Mouse (Mus musculus): Measurements from ENCODE around the gene Ccdc54. TPM values are rescaled to one million over a fixed set of nuclear protein-coding genes. Genes with fewer than 3 reads are reported as not detected.

The Ccdc54 gene
- not detected in 2 replicates for polyA plus RNA-seq (2014; fragmentation: Nextera tagmentation; extraction: Ambion mirVana)

- Histone ChIP-seq H3K27ac (ENCODE audit: low read depth, low read length) (no peak within 1 kb of the TSS), H3K9me3 (ENCODE audit: control insufficient read depth, low read length) (no peaks in the 10 kb centered on the region), H3K36me3 (ENCODE audit: control insufficient read depth, insufficient read depth, low read length) (no peaks in the 10 kb centered on the region), H3K27me3 (ENCODE audit: control insufficient read depth, insufficient read depth, low read length) (no peaks in the 10 kb centered on the region), H3K4me1 (replicated peaks; ENCODE audit: control insufficient read depth, insufficient read depth, low read length) (no peaks in the 10 kb centered on the region), H3K4me2 (replicated peaks; ENCODE audit: low read depth, low read length) (no peak within 1 kb of the TSS), H3K4me3 (ENCODE audit: low read depth, low read length) (no peak within 1 kb of the TSS), H3K9ac (ENCODE audit: low read depth, low read length) (no peak within 1 kb of the TSS)
- ATAC-seq (ENCODE audit: low FRiP score) (no peak), DNase-seq (ENCODE audit: low spot score) (no peak)
These were observed at the start of gene Ccdc54 for GRCm38 (mm10) chr16:50591054-50591453. TSS of gene Ccdc54 (minus strand) at chr16:50591154.

DNA sequence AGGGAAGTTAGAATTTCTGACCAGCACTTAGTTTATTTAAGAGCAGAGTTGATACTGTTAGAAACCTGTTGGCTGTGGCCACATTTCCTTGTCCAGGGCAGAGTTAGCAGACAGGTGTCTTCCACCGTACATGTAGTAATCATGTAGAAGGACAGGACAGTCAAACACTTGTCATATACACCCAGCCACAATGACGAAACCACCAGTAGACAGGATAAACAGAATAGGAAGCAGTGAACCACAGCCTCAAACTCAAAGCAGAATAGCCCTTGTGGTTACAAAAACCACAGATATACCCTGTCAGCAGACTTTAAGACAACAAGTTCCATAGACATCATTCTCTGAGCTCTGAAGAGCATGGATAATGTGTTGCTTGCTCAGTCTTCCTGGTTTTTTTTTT lies 41.6 kb upstream of the Ccdc54 start:
- WGBS, result 83% methylated on average over 2 of the region's 2 CpGs

DNA sequence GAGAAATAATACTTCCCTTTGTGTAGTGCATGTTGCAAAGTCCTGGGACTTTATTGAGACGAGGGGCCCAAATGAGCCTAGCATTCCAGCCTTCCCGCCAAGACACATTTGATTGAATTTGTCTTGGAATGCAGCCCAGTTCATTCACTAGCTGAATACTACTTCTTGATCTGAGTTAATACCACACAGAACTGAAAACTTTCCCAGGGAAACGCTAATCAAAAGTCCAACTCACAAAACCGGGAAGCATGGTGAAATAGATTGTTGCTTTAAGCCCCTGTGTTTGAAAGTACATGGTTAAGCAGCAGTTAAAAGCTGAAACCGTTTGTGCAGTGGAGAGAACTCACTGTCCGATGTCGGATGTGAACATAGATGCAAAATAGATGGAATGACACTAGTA lies 24.6 kb upstream of the Ccdc54 start:
- H3K27ac ChIP-seq (ENCODE audit: low read depth, low read length), result no peak overlapping the region
- ATAC-seq (ENCODE audit: low FRiP score), result no peak
- H3K9ac ChIP-seq (ENCODE audit: low read depth, low read length), result no peak overlapping the region
- no peaks in the 10 kb centered on the region for H3K27me3 ChIP-seq (ENCODE audit: control insufficient read depth, insufficient read depth, low read length)
- H3K4me3 ChIP-seq (ENCODE audit: low read depth, low read length), result no peak overlapping the region
- H3K4me2 ChIP-seq (replicated peaks; ENCODE audit: low read depth, low read length), result no peak overlapping the region
- no peaks in the 10 kb centered on the region for H3K36me3 ChIP-seq (ENCODE audit: control insufficient read depth, insufficient read depth, low read length)
- H3K4me1 ChIP-seq (replicated peaks; ENCODE audit: control insufficient read depth, insufficient read depth, low read length), result no peaks in the 10 kb centered on the region
- WGBS, result 71% methylated on average over 7 of the region's 7 CpGs
- no peak for DNase-seq (ENCODE audit: low spot score)
- no peaks in the 10 kb centered on the region for H3K9me3 ChIP-seq (ENCODE audit: control insufficient read depth, low read length)

More for the DNA sequence above, 41.6 kb upstream of the Ccdc54 start:
- Histone ChIP-seq H3K9me3 (ENCODE audit: control insufficient read depth, low read length) (no peaks in the 10 kb centered on the region), H3K9ac (ENCODE audit: low read depth, low read length) (no peak overlapping the region), H3K4me3 (ENCODE audit: low read depth, low read length) (no peak overlapping the region), H3K27ac (ENCODE audit: low read depth, low read length) (no peak overlapping the region), H3K27me3 (ENCODE audit: control insufficient read depth, insufficient read depth, low read length) (no peaks in the 10 kb centered on the region), H3K36me3 (ENCODE audit: control insufficient read depth, insufficient read depth, low read length) (no peaks in the 10 kb centered on the region), H3K4me1 (replicated peaks; ENCODE audit: control insufficient read depth, insufficient read depth, low read length) (no peaks in the 10 kb centered on the region), H3K4me2 (replicated peaks; ENCODE audit: low read depth, low read length) (no peak overlapping the region)
- ATAC-seq (ENCODE audit: low FRiP score) (no peak), DNase-seq (ENCODE audit: low spot score) (no peak)

- 91% methylated on average over 4 of the region's 4 CpGs for WGBS
These were observed 22.0 kb upstream of the Ccdc54 start for GRCm38 (mm10) chr16:50612944-50613343.

GRCm38 (mm10) chr16:50610580-50610979 lies 19.6 kb upstream of the Ccdc54 start:
- no peaks in the 10 kb centered on the region for H3K4me1 ChIP-seq (replicated peaks; ENCODE audit: control insufficient read depth, insufficient read depth, low read length)
- no peak overlapping the region for H3K4me3 ChIP-seq (ENCODE audit: low read depth, low read length)
- H3K27ac ChIP-seq (ENCODE audit: low read depth, low read length), result no peak overlapping the region
- 79% methylated on average over 5 of the region's 5 CpGs for WGBS
- no peak overlapping the region for H3K4me2 ChIP-seq (replicated peaks; ENCODE audit: low read depth, low read length)
- H3K9me3 ChIP-seq (ENCODE audit: control insufficient read depth, low read length), result no peaks in the 10 kb centered on the region
- no peak for ATAC-seq (ENCODE audit: low FRiP score)
- DNase-seq (ENCODE audit: low spot score), result no peak
- H3K9ac ChIP-seq (ENCODE audit: low read depth, low read length), result no peak overlapping the region
- H3K27me3 ChIP-seq (ENCODE audit: control insufficient read depth, insufficient read depth, low read length), result no peaks in the 10 kb centered on the region
- H3K36me3 ChIP-seq (ENCODE audit: control insufficient read depth, insufficient read depth, low read length), result no peaks in the 10 kb centered on the region

More at GRCm38 (mm10) chr16:50612944-50613343, 22.0 kb upstream of the Ccdc54 start:
- Histone ChIP-seq H3K4me1 (replicated peaks; ENCODE audit: control insufficient read depth, insufficient read depth, low read length) (no peaks in the 10 kb centered on the region), H3K9ac (ENCODE audit: low read depth, low read length) (no peak overlapping the region), H3K9me3 (ENCODE audit: control insufficient read depth, low read length) (no peaks in the 10 kb centered on the region), H3K4me3 (ENCODE audit: low read depth, low read length) (no peak overlapping the region), H3K27me3 (ENCODE audit: control insufficient read depth, insufficient read depth, low read length) (no peaks in the 10 kb centered on the region), H3K27ac (ENCODE audit: low read depth, low read length) (no peak overlapping the region), H3K36me3 (ENCODE audit: control insufficient read depth, insufficient read depth, low read length) (no peaks in the 10 kb centered on the region), H3K4me2 (replicated peaks; ENCODE audit: low read depth, low read length) (no peak overlapping the region)
- ATAC-seq (ENCODE audit: low FRiP score) (no peak), DNase-seq (ENCODE audit: low spot score) (no peak)

- ATAC-seq (ENCODE audit: low FRiP score), result no peak; the same call in 1 of the 2 replicates
- Histone ChIP-seq H3K4me2 (replicated peaks; ENCODE audit: low read depth, low read length) (no peak overlapping the region), H3K27ac (ENCODE audit: low read depth, low read length) (no peak overlapping the region), H3K4me3 (ENCODE audit: low read depth, low read length) (no peak overlapping the region), H3K36me3 (ENCODE audit: control insufficient read depth, insufficient read depth, low read length) (no peaks in the 10 kb centered on the region), H3K27me3 (ENCODE audit: control insufficient read depth, insufficient read depth, low read length) (no peaks in the 10 kb centered on the region), H3K4me1 (replicated peaks; ENCODE audit: control insufficient read depth, insufficient read depth, low read length) (no peaks in the 10 kb centered on the region), H3K9ac (ENCODE audit: low read depth, low read length) (no peak overlapping the region), H3K9me3 (ENCODE audit: control insufficient read depth, low read length) (no peaks in the 10 kb centered on the region)
- no peak for DNase-seq (ENCODE audit: low spot score)
- whole genome bisulfite sequencing, result 58% methylated on average over 15 of the region's 15 CpGs
These were observed 17.0 kb upstream of the Ccdc54 start for GRCm38 (mm10) chr16:50607776-50608562.

GRCm38 (mm10) chr16:50604826-50605225 lies 13.9 kb upstream of the Ccdc54 start:
- 74% methylated on average over 11 of the region's 11 CpGs for WGBS
- DNase-seq (ENCODE audit: low spot score) (no peak), ATAC-seq (ENCODE audit: low FRiP score) (no peak)
- Histone ChIP-seq H3K9me3 (ENCODE audit: control insufficient read depth, low read length) (no peaks in the 10 kb centered on the region), H3K4me2 (replicated peaks; ENCODE audit: low read depth, low read length) (no peak overlapping the region), H3K4me3 (ENCODE audit: low read depth, low read length) (no peak overlapping the region), H3K4me1 (replicated peaks; ENCODE audit: control insufficient read depth, insufficient read depth, low read length) (no peaks in the 10 kb centered on the region), H3K36me3 (ENCODE audit: control insufficient read depth, insufficient read depth, low read length) (no peaks in the 10 kb centered on the region), H3K9ac (ENCODE audit: low read depth, low read length) (no peak overlapping the region), H3K27me3 (ENCODE audit: control insufficient read depth, insufficient read depth, low read length) (no peaks in the 10 kb centered on the region), H3K27ac (ENCODE audit: low read depth, low read length) (no peak overlapping the region)

DNA sequence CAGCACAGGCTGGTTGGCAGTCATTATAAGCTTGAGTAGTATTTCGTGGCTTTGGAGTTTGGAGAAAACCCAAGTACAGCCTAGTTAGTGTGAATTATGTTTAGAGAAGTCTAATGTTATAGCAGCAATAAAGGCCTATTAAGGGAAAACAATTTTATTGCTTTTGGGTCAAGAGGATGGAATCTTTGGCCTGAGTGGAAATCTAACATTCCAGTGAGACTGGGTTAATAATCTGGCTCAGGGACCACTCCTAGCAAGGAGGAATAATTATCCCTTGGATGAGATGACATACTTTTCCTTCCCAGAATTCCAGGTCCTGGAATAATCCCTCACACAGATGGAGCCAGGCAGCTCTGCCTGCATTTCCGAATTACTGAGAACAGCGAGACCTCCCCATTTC lies 11.0 kb upstream of the Ccdc54 start:
- Histone ChIP-seq H3K4me1 (replicated peaks; ENCODE audit: control insufficient read depth, insufficient read depth, low read length) (no peaks in the 10 kb centered on the region), H3K9me3 (ENCODE audit: control insufficient read depth, low read length) (no peaks in the 10 kb centered on the region), H3K4me3 (ENCODE audit: low read depth, low read length) (no peak overlapping the region), H3K4me2 (replicated peaks; ENCODE audit: low read depth, low read length) (no peak overlapping the region), H3K9ac (ENCODE audit: low read depth, low read length) (no peak overlapping the region), H3K27me3 (ENCODE audit: control insufficient read depth, insufficient read depth, low read length) (no peaks in the 10 kb centered on the region), H3K36me3 (ENCODE audit: control insufficient read depth, insufficient read depth, low read length) (no peaks in the 10 kb centered on the region), H3K27ac (ENCODE audit: low read depth, low read length) (no peak overlapping the region)
- DNase-seq (ENCODE audit: low spot score) (no peak), ATAC-seq (ENCODE audit: low FRiP score) (no peak)
- whole genome bisulfite sequencing, result 72% methylated on average over 3 of the region's 3 CpGs

GRCm38 (mm10) chr16:50600665-50601064 lies 9.7 kb upstream of the Ccdc54 start:
- no peak for ATAC-seq (ENCODE audit: low FRiP score)
- H3K4me2 ChIP-seq (replicated peaks; ENCODE audit: low read depth, low read length), result no peak overlapping the region
- no peak for DNase-seq (ENCODE audit: low spot score)
- H3K9ac ChIP-seq (ENCODE audit: low read depth, low read length), result no peak overlapping the region
- H3K4me1 ChIP-seq (replicated peaks; ENCODE audit: control insufficient read depth, insufficient read depth, low read length), result no peaks in the 10 kb centered on the region
- WGBS, result 91% methylated on average over 3 of the region's 3 CpGs
- no peaks in the 10 kb centered on the region for H3K36me3 ChIP-seq (ENCODE audit: control insufficient read depth, insufficient read depth, low read length)
- no peak overlapping the region for H3K27ac ChIP-seq (ENCODE audit: low read depth, low read length)
- H3K27me3 ChIP-seq (ENCODE audit: control insufficient read depth, insufficient read depth, low read length), result no peaks in the 10 kb centered on the region
- no peak overlapping the region for H3K4me3 ChIP-seq (ENCODE audit: low read depth, low read length)
- no peaks in the 10 kb centered on the region for H3K9me3 ChIP-seq (ENCODE audit: control insufficient read depth, low read length)

Measured in hindbrain, embryonic 11.5 days (tissue).